Mouse (Mus musculus): ENCODE data around the gene Timm29.
"Not testable (repeated sequence)": the region's sequence is repeated elsewhere in the genome, so short reads cannot be mapped to it uniquely, and the experiment has no call there.

Timm29 gene

DNA sequence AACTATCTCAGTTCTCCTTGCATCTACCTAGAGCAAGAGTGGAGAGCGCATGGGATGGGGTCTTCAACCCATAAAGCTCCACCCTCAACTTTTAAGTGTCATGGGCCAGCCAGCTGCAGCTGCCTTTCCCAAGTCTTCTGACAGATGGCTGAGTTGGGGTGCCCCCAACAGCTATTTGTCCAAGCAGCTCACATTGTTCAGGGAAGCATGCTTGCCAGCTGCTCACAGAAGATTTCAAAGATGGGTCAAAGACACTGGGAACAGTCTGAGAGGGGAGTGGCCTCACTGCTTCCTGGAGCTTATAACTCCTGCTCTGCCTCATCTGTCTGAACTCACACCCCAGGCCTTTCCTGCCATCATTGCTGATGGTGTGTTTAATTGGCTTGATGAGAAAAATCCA, 16.2 kb upstream of the Timm29 start:
- no peak for DNase-seq (ENCODE audit: extremely low read depth, insufficient read length, low spot score)

DNA sequence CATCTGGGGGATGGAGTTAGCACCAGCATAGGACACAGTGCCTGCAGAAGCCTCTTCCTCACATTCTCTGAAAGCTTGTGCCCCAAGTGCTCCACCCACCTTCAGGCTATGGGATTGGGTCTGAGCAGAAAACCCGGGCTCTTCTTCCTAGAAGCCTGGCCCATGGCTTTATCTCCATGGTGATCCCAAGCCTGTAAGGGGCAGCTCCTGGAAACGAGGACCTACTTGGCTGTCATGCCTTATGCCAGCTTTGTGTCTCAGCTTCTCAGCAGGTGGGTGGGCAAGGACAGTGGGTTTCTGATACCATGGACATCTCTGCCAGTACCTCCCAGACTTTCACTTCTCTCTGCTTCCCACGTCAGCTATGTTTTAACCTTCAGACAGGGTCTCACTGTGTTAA, 14.3 kb upstream of the Timm29 start:
- no peak for DNase-seq (ENCODE audit: extremely low read depth, insufficient read length, low spot score)

DNA sequence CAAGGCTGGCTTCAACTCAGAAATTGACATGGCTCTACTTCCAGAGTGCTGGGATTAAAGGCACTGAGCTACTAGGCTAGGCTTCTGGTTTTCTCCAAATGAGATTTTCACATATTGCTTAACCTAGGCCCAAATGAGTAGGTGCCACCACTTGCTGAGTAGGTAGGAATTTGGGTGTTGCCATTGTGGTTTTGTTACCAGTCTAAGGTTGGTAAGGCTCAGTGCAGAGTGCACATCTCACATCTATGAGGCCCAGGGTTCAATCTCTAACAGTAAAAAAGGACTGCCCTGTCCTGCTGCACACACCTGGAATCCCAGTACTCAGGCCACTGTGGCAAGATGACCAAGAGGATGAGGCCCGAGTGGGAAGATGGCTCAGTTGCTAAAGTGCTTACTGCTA, 7.1 kb upstream of the Timm29 start:
- DNase-seq (ENCODE audit: extremely low read depth, insufficient read length, low spot score) = no peak

DNA sequence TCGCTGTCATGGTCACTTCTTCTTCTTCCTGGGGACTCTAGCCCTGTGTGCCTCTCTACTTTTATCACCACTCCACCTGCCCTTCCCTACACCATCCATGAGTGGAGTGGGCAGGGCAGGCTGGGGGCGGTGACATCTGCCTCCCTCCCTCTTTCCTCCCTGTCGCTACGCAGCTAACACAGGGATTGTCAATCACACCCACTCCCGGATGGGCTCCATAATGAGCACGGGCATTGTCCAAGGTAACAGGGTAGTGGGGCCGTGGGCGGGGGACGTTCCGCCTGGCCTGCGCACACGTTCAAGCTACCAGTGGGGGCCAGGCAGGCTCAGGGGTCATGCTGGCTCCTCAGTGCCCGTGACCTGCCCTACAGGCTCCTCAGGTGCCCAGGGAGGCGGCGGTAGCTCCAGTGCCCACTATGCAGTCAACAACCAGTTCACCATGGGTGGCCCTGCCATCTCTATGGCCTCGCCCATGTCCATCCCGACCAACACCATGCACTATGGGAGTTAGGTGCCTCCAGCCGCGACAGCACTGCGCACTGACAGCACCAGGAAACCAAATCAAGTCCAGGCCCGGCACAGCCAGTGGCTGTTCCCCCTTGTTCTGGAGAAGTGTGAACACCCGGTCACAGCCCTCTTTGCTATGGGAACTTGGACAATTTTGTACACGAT, 4.7 kb upstream of the Timm29 start:
- no peak for DNase-seq (ENCODE audit: extremely low read depth, insufficient read length, low spot score)

DNA sequence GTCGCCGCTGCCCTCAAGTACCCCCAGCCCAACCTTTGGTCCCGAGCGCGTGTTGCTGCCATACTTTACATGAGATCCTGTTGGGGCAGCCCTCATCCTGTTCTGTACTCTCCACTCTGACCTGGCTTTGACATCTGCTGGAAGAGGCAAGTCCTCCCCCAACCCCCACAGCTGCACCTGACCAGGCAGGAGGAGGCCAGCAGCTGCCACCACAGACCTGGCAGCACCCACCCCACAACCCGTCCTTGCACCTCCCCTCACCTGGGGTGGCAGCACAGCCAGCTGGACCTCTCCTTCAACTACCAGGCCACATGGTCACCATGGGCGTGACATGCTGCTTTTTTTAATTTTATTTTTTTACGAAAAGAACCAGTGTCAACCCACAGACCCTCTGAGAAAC, 4.2 kb upstream of the Timm29 start:
- DNase-seq (ENCODE audit: extremely low read depth, insufficient read length, low spot score) = no peak

DNA sequence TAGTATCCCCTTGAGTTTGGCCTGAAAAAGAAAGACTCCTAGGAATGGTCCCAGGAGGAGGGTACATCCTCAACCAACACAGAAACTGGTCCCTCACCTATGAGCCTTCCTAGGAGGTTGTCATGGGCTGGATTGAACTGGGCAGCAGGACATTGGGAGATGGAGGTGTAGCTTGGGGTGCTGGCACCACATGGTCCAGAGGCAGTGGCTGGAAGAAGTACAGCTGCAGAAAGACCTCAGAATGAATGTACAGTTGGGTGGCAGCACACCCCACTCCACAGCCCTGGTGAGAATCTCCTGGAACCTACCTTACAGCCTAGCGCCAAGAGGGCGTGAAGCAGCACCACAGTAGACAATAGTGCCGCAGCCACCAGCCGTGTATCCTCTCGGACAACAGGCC, 3.0 kb upstream of the Timm29 start:
- DNase-seq (ENCODE audit: extremely low read depth, insufficient read length, low spot score) = no peak

DNA sequence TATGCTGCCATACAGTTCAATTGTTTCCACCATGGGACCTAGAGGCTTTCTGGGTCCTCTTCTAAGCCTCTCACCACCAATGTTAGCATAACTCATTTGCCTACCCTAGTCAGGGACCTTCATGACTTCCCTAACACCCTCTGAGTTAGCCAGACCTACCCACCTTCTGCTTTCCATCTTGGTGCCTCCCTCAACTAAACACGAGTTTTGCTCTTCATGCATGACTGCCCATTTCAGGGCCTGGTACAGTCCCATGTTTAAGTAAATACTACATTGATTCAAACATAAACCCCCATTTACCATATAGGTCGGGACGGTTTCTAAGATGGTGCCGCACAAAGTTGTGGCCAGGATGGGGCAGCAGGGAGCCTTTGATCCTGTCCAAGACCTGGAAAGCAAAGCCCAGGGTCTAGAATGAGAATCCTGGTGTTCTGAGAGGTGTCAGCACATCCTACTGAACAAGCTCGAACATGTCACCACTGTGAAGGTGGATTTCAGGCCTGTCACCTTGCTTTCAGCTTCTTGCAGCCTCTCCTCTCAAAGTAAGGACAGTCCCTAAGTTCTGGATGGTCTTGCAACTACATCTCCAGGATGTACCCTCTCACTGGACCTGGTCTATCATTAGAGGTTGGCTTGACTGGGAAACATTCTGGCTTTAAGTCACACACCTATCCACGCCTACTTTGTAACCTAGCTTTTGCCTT, 1.2 kb upstream of the Timm29 start:
- DNase-seq (ENCODE audit: extremely low read depth, insufficient read length, low spot score) = no peak

DNA sequence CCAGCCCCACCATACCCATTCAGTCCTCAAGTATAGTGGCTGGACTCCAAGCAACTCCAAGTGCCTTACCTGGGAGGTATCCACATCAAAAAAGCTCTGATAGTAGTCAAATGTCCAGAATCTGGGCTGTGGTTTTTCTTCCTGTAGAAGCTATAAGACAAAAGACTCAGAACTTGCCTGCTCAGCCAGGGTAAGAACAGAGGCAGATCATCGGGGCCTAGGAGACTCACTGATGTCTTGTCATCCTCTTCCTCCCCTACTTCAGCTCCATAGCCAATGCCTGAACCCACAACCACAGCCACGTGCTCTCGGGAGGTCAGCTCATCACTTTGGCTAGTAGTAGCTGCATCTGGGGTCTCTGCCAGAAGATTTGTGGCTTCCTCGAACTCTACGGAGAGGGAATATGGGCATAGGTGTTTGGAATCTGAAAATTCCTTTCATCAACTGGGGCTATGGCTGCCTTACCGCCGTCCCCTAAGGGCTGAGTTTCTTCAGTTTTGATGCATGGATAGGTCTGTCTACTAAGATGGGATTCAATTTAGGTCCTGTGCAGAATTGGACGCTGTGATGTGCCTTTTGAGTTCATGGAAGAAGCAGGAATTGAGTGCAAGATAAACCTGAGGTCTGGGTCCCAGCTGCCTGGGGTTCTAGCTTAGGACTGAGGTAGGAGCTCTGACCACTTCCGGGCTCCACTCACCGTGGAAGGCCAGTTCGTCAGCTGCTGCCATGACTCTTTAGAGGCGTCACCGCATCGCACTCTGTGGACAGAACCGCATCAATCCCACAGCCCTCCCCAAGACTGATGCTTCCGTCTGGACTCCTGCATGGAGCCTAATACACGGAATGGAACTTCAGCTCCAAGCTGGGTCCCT, 455 bp upstream of the Timm29 start:
- peak; percentile 83 for DNase-seq (ENCODE audit: extremely low read depth, insufficient read length, low spot score)

DNA sequence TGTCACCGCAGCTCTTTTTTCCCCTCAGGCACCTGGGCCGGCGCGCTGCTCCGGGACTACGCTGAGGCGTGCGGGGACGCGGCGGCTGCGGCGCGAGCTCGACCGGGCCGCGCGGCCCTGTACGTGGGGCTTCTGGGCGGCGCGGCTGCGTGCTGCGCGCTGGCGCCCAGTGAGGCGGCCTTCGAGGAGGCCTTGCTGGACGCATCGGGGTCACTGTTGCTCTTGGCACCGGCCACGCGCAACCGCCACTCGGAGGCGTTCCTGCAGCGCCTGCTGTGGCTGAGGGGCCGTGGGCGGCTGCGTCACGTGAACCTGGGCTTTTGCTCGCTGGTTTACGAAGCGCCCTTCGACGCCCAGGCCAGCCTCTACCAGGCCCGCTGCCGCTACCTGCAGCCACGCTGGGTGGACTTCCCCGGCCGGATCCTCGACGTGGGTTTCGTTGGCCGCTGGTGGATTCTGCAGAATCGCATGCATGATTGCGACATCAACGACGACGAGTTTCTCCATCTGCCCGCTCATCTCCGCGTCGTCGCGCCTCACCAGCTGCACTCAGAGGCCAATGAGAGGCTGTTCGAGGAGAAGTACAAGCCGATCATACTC, 700 bp downstream of the Timm29 start:
- no peak for DNase-seq (ENCODE audit: extremely low read depth, insufficient read length, low spot score)

DNA sequence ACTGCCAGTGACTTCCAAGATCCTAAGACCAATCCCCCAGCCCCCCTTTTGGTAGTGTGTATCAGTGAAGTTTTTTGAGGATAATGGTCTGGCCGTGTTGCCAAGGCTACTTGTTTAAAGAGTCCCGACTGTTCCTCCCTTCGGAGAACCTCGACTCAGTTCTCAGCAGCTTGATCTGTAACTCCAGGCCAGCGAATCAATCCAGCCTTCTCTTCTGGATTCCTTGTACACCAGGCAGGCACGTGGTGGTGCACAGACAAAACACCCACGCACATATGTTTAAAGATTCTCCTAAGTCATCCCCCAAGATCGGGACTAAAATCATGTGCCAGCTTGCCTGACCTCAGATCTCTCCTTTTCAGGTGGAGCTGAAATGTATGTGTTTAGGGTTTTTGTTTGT, 1.8 kb downstream of the Timm29 start:
- not testable (repeated sequence) for DNase-seq (ENCODE audit: extremely low read depth, insufficient read length, low spot score)

DNA sequence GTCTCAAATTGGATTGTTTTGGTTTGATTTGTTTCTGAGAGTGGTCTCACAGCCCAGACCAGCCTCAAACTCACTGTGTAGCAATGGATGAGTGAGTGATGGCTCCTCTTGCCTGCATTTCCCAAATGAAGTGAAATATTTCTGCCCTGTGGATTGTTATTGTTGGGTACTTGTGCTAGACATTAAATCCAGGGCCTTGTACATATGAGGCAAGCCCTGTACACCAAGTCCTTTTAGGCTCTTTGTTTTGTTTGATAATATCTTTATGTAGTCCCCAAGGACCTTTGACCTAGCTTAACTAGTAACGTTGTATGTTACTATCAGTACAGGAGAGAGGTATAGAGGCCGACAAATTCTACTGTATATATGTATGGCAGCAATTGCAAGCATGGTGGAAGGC, 2.3 kb downstream of the Timm29 start:
- no peak for DNase-seq (ENCODE audit: extremely low read depth, insufficient read length, low spot score)

DNA sequence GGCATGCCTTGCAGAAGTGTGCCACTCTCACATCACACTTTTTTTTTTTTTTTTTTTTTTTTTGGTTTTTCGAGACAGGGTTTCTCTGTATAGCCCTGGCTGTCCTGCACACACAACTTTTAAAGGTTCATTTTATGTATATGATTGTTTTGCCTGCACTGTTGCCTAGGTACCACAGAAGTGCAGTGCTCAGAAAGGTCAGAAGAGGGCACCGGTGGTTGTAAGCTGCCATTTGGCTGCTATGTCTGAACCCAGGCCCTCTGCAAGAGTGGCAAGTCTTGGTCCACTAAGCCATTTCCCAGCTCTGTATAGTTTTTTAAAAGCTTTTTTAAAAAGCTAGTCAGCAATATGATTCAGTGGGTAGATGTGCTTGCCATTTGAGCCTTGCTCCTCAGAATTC, 5.7 kb downstream of the Timm29 start:
- DNase-seq (ENCODE audit: extremely low read depth, insufficient read length, low spot score) = no peak

DNA sequence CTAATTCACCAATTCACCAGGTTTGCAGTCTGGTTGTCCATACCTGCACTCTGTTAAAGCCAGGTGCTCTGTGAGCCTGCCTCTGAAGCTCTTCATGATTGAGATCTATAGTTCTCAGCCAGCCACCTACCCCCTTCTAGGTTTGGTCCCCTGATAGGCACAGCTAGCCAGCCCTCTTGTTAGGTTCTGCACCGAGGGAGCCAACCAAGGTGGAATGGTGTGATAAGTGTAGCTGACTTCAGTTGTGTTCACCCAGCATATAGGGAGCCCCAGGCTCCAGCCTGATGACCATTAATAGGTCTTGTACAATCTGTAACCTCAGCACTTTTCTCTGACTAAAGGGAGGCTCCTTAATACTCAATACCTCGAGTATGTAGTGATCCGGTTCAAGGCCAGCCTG, 7.7 kb downstream of the Timm29 start:
- DNase-seq (ENCODE audit: extremely low read depth, insufficient read length, low spot score) = no peak

DNA sequence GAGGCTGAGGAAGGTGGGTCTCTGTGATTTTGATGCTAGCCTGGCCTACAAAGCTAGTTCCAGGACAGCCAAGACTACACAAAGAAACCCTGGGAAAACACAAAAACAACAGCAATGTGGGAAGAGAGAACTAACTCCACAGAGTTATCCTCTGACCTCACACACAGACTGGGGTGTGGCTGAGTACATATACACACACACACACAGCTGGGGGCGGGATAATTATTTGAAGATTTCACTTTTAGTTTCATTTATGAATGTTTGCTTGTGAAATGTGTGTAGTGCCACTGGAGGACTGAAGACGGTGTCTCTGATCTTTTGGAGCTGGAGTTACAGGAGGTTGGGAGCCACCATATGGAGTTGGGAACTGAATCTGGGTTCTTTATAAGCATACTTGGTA, 8.6 kb downstream of the Timm29 start:
- DNase-seq (ENCODE audit: extremely low read depth, insufficient read length, low spot score) = no peak

DNA sequence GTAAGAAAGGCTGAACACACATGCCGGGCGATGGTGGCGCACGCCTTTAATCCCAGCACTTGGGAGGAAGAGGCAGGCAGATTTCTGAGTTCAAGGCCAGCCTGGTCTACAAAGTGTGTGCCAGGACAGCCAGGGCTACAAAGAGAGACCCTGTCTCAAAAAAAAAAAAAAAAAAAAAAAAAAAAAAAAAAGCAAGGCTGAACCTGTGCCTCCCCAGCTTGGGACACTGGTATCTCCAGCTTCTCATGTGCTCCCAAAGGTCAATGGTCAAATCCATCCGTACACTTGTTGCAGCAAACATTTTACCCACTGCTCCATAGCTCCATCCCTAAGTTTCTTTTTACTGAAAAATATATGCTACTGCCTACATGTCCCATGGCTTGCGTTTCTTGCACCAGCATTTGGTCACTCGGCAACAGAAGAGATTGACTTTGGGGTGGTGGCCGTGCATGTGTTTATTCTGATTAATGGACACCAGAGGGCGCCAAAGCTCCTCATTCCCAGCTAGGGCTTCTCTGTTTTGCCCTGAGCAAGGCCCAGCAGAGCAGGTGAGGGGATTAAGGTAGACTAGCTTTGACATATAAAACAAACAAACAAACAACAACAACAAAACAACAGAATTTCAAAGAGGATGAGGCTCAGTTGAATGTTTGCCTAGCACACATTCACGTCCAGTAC, 9.3 kb downstream of the Timm29 start:
- peak; percentile 28 for DNase-seq (ENCODE audit: extremely low read depth, insufficient read length, low spot score)

DNA sequence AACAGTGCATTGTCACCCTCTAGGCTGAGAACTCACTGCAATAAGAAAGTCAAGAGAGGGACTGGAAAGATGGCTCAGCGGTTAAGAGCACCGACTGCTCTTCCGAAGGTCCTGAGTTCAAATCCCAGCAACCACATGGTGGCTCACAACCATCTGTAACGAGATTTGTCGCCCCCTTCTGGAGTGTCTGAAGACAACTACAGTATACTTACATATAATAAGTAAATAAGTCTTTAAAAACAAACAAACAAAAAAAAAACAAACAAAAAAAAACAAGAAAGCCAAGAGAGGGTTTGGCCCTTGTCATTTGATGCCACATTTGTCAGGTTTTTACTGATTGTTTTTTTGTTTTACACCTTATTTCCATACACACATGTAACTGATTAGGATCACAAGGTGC, 11.6 kb downstream of the Timm29 start:
- no peak for DNase-seq (ENCODE audit: extremely low read depth, insufficient read length, low spot score)

DNA sequence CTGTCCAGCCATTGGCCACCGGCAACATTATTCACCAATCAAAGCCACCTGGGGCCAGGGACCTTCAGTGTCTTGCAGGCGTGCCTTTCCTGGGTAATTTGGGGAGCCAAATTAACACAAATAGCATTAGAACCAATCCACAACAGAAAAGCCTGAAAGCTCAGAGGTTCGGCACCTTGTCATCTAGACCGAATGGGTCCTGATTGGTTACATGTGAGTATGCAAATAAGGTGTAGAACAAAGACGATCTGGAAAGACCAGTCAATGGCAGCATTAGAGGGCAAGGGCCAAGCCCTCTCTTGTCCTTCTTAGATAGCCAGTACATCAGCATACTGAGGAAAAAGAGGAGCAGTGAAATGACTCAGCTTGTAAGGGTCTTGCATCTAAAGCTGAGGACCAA, 13.3 kb downstream of the Timm29 start:
- DNase-seq (ENCODE audit: extremely low read depth, insufficient read length, low spot score) = no peak

DNA sequence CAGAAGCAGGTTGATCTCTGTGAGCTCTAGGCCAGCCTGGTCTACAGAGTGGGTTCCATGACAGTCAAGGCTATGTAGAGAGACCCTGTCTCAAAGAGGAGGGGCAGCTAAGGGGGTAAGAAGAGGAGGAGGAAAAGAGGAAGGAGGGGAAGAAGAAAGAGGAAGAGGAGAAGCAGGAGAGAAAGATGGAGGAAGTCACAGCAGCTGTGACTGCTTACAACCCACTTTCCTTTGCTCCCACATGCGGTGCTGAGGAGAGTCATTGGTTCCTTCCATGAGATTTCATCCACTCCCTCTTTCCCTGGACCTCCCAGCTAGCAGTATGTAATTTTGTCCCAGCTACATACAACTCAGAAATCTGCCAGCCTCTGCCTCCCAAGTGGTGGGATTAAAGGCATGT, 14.1 kb downstream of the Timm29 start:
- no peak for DNase-seq (ENCODE audit: extremely low read depth, insufficient read length, low spot score)

DNA sequence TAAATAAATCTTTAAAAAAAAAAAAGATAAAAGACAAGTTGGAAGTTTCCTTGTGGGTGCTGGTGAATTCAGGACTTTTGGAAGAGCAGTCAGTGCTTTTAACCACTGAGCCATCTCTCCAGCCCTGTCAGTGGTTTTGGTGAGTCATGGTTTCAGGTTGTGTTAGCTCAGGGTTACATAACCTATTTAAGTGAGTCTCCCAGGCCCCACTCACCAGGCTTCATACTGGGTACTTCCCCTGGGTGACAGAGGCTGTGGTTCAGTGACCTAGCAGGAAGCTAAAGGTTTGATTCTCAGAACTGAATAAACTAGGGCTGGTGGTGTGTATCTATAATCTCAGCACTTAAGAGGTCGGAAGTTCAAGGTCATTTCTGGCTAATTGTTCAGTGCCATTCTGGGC, 17.3 kb downstream of the Timm29 start:
- DNase-seq (ENCODE audit: extremely low read depth, insufficient read length, low spot score) = peak; percentile 64

DNA sequence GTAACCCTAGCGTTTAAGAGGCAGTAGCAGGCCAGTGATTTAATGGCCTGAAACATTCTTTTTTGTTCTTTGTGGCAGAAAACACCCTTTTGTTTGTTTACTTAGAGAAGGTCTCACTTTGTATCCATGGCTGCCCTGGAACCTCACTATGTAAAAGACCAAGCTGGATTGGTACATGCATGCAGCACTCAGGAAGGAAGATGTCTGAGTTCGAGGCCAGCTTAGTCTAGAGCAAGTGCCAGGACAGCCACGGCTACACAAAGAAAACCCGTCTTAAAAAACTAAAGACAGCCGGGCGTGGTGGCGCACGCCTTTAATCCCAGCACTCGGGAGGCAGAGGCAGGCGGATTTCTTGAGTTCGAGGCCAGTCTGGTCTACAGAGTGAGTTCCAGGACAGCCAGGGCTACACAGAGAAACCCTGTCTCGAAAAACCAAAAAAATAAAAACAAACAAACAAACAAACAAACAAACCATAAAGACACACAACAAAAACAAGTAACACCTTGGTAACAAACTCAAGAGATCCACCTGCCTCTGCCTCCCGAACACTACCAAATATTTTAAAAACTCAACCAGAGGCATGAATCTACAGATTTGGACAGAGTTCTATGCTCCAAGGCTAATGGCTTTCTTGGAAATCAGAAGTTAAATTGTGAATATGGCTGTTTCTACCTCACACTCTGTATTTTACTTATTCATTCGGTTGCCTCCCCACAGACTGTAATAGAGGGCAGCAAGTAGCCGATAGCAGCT, 22.5 kb downstream of the Timm29 start:
- DNase-seq (ENCODE audit: extremely low read depth, insufficient read length, low spot score) = no peak
